Mouse (Mus musculus): ENCODE data around the gene Tpx2. TPM values are rescaled to one million over a fixed set of nuclear protein-coding genes. Genes with fewer than 3 reads are reported as not detected.

Tpx2 gene
- total RNA-seq, 4 experiments from 2014 or later, result 1.1 to 4.8 (median 3.1) TPM

DNA sequence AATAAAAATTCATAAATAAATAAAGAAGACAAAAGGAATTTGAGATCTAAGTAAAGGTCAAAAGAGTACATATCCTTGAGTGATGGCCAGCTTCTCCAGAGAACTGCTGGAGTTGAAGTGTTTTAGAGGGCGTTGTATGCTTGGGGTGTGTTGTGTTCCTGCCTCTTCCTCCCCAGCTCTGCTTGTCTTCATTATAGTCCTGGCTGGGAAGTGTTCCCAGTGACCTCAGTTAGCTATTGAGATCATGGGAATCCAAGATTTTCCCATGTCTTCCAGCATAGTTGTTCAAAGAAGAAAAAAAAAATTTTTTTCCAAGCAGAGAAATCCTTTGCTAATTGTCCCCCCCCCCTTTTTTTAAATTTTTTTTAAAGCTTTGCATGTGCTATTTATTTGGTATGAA, 14.1 kb downstream of the Tpx2 start:
- no peak for DNase-seq (ENCODE audit: low spot score in 2 of 2)

DNA sequence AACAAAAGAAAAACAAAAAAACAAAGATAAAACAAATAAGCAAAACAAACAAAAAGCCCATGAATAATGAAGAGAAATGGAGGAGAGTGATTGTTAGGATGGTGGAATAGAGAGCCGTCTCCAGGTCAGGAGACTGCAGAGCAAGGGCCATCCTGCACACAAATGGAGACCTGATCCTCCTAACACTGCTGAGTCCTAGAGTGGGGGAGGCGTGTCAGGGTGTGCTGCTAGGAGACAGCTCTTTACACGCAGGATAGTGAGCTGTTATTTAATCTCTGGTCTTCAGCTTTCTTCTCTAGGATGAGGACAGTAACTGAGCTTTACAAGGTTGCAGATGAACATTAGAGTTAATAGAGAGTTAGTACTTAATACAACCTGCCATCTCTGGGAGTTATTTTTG, 14.9 kb downstream of the Tpx2 start:
- peak; percentile 7 to 11 for DNase-seq (ENCODE audit: low spot score in 2 of 2)

DNA sequence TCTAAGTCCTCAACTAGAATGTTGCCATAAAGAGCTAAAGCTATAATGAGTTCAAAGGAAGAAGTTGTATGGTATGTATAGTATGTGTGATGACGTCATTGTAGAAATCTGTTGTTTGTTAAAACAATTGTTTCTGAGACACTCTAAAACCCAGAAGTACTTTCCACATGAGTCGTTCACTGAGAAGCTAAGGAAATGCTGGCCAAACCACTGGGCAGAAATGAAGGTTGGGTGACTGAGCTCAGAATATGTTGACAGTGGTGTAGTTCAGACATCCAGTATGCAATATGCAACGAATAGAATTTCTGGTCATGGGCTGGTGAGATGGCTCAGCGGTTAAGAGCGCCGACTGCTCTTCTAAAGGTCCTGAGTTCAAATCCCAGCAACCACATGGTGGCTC, 15.6 kb downstream of the Tpx2 start:
- no peak for DNase-seq (ENCODE audit: low spot score in 2 of 2)

DNA sequence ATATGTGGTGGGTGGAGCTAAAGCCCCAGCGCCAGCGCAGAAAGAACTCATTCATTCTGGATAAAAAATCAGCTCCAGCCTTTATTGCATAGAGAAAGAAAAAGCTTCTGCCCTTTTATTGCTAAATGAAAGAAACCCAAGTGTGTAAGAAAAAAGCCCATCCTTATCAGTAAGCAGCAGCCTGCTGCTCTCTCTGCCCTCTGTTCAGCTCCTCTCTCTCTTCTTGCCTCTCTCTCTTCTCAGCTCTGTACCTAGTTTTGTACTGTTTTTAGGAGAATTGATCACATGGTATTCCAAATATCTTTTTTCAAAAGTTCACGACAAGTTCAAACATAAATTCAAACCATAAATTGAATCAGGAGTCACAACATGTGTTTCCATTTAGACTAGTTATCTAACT, 30.5 kb downstream of the Tpx2 start:
- no peak for DNase-seq (ENCODE audit: low spot score in 2 of 2)

DNA sequence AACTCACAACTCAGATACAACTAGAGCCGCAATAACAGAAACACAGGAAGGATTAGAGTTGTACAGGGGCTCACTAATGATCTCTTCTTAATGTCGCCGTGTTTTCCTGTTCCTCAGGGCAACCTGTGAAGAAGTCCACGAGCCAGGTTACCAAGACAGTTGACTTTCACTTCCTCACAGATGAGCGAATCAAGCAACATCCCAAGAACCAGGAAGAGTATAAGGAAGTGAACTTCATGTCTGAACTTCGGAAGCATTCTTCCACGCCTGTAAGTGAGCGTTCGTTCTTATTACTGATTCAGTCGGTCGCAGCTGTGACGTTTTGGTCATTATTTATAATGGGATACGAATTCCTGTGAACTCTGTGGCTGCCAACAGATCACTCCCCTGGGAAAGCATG, 33.1 kb downstream of the Tpx2 start:
- DNase-seq (ENCODE audit: low spot score in 2 of 2), result no peak

DNA sequence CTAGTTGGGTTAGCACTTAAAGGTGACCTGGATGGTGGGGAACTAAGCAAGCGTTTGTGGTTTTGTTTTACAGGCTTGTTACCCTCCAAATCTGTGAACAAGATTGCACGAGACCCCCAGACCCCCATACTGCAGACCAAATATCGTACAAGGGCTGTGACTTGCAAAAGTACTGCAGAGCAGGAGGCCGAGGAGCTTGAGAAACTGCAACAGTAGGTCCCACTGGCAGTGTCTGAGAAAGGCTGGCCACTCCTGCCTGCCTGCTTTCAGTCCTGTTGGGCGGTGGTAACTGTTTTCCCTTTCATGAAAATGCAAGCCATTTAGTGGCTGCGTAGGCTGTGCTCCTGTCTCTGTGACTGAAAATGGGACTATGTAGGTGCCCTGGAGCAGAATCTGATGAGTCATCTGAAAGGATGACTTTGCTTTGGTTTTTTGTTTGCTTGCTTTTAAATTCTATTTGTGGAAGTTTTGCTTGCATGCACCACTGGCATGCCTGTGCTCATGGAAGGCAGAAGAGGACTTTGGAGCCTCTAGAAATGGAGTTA, 36.4 kb downstream of the Tpx2 start:
- no peak for DNase-seq (ENCODE audit: low spot score in 2 of 2)

DNA sequence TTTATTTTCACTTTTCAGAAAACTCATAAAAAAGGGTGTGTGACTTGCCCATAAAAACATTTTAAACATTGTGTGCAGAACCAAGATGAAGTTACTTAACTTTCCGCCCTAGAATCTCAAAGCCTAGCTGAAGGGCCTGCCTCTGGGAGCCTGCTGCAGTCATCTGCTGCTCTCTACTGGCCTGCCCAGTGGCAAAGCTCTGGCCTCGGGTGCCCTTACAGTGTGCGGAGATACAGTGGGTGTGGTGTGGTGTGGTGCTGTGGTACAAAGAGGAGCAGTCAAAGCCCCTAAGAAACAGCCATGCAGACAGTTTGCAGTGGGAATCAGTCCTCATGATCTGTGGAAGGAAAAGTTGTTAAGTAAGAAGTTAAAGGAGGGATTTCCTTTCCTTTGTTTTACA, 39.5 kb downstream of the Tpx2 start:
- DNase-seq (ENCODE audit: low spot score in 2 of 2), result no peak

DNA sequence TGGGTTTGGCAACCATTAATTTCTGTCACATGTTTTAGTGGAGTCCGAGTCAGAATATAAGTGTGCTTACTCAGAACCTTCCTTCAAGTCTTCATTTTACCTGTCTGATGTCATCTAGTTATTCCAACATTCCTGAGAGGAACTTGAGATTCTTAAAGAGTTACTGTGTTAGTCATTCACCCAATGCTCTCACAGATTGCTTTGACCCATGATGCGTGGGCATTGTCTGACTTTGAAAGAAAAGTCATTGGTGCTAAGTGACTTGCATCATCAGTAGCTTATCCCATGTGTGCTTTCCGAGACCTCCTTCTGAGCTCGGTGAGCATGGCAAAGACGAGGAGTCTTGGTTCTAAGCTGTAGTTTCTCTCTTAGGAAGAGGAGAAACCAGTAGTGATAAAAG, 41.0 kb downstream of the Tpx2 start:
- no peak for DNase-seq (ENCODE audit: low spot score in 2 of 2)

DNA sequence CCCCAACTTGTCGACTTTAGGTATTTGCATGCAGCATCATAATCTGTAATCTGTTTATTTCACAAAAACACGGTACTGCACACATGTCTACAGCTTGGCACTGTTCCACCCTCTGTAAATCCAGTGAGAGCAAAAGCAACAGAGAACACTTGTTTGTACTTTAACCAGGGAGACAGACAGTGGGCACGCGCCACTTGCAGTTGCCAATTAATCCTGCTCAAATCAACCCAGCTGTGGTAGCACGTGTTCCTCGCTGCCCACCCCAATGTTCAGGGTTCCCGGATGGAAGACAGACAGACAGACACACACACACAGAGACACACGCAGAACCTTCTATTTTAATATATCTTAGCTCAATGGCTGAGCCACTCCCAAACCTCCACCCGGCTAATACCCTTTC, 48.1 kb downstream of the Tpx2 start:
- DNase-seq (ENCODE audit: low spot score in 2 of 2), result no peak

DNA sequence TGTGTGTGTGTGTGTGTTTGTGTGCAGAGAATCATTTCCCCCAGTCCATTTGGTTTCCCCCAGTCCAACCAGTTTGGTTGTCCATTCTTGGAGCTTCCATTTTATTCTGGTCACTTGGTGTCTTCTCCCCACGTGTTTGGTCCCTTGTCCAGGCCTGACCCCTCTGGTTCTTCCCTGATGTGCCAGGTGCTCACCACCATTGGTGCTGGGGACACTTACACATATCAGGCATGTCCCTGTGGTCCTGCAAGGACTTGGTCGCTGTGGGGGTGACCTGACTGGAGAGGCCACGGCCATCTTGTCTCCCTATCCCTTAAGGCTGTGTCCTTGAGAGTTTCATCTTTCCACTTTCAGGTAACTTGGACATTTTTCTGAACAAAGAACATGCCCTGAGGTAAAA, 49.2 kb downstream of the Tpx2 start:
- no peak for DNase-seq (ENCODE audit: low spot score in 2 of 2)

DNA sequence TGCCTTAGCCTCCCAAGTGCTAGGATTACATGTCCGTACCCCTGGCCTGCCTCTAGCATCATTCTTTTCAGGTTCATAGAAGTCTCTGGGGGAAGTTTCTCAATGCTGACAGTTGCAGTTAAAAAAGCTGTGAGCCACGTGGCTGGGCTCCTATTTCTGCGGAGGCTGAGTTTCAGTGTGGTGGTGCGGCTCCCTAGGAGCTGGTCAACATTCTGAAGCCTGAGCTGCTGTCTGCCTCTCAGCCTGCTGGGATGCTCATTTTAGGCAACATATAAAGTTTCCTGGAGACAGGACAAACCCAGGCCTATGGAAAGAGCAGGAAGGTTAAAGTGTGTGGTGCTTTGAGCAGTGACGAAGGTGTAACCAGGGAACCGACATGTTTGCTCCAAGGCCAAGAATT, 51.2 kb downstream of the Tpx2 start:
- peak in 1 of 2 experiments; percentile 56 for DNase-seq (ENCODE audit: low spot score in 2 of 2)

DNA sequence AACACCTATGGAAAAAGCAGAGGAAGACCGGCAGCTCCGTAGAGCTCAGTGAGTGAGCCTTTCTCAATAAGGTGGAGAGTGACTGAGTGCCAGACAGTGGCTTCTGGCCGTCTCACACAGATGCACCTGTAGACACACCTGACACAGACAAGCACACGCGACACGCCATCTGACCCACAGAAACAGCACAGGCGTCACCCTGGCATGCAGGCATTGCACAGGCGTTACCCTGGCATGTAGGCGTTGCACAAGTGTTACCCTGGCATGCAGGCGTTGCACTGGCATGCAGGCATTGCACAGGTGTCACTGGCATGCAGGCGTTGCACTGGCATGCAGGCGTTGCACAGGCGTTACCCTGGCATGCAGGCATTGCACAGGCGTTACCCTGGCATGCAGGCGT, 53.5 kb downstream of the Tpx2 start:
- DNase-seq (ENCODE audit: low spot score in 2 of 2), result no peak

DNA sequence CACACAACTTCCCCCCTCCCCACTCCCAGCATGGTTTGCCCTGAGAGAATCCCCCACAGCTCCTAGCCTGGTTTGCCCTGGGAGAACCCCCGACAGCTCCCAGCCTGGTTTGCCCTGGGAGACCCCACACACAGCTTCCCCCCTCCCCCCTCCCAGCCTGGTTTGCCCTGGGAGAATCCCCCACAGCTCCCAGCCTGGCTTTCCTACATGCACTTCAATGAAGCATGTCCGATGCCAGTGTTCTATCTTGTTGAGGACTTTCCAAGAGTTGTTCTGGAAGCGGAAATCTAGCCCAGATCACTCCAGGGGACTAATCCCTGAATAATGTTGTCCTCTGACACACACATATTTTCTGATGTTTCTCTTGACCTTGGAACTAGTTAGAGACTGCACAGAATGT, 54.9 kb downstream of the Tpx2 start:
- DNase-seq (ENCODE audit: low spot score in 2 of 2), result no peak

DNA sequence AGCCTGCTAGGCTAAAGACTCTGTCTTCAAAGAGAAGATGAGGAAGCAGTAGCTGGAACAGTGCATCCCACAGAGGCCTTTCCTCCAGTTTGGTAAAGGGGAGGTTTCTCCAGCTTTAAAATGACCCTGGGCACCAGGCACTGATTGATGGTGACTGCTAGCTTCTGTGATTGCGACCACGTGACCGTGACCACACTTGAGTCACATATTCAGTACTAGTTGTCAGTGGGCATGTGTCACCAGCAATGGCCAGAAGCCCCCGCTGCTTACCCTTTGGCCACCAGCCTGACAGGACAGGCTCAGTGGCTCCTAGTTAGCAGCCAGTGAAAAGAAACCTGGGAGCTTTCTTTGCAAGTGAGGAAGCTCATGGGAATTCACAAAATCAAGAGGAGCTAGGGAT, 55.8 kb downstream of the Tpx2 start:
- no peak for DNase-seq (ENCODE audit: low spot score in 2 of 2)

DNA sequence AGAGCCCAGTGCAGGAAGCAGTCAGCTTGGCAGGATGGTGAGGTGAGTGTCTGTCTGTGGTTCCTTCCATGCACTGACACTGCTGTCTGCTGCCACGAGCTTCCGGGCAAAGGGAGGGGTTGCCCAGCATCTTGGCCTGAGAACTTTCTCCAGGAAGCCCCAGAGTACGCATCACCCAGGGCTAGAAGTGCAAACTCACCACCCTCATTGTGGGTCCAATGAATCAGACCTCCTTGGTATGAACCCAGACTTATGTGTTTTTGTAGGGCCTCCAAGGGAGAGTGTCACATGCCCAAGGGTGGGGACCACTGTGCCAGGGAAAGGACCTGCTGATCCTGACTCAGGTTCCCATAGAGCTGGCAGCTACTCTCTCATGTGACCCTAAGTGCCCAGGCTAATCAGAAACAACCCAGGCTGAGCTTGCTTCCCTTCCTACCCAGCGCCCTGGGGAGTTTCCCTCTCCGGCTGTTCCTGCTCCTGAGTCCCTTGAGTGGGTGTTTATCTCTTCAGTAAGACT, 56.4 kb downstream of the Tpx2 start:
- peak; percentile 72 to 81 for DNase-seq (ENCODE audit: low spot score in 2 of 2)

DNA sequence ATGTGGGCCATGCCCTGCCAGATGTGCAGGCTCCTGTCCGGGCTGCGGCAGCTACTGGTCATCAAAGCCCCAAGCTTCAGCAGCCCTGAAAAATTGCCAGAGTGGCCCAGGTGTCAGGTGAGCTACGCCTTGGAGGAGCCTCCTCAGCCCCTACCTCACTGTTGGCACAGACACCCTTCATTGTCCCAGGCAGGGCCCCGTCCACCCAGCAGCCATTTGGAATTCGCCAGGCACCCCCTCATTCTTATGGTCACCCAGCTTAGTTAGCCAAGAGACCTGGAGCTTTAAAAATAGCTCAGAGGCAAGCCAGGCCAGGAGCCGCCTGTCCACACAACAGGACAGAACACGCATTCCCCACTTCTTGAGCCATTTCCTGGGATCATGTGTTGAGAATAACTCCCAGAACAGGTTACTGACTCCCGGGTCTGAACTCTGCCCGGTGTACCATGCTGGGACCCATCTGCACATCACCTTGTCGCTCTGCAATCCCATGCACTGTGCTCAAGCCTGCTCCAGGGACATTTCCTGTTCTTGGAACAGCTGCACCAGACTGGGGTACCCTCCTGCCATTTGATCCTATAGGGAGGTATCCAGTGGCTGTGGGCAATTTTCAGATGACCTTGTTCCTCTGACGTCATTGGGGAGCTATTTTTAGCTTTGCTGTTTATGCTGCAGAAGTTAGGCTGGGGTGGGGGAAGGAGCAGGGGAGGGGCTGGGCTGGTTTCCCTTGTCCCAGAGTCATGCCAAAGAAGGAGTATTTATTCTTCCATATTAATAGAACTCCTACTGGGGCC, 57.5 kb downstream of the Tpx2 start:
- DNase-seq (ENCODE audit: low spot score in 2 of 2), result peak in 1 of 2 experiments; percentile 66

DNA sequence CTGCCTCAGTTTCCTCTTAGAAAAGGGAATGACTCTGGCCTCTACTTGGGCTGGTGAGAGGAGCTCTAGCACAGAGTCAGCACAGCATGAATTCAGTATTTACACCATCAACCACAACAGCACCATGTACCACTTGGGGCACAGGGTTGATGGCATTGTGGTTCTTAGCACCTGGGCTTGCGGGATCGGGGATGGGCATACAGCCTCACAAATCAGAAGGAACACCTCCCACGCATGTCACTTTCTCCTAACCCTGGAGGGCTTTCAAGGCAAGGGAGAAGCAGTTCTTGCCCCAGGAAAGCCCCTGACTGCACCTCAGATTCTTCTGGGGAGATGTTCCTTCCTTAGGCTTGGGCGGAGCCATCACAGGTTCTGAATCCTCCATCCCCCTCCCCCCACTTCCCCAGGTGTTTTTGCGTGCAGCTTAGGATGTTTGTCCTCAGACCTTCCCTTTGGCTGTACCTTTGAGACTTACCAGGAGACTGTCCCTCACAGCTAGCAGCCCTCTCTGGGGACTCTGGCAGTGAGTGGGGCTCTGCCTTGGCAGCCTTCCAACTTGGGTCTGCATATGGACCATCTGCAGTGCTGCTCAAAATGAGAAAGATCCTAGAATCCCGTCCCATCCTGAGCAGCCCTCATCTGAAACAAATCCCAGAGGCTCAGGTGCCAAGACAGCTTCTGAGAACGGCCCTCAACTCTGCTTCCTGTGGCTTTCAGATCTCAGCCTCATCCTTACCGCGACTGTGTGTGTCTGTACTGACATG, 58.7 kb downstream of the Tpx2 start:
- DNase-seq (ENCODE audit: low spot score in 2 of 2), result no peak

DNA sequence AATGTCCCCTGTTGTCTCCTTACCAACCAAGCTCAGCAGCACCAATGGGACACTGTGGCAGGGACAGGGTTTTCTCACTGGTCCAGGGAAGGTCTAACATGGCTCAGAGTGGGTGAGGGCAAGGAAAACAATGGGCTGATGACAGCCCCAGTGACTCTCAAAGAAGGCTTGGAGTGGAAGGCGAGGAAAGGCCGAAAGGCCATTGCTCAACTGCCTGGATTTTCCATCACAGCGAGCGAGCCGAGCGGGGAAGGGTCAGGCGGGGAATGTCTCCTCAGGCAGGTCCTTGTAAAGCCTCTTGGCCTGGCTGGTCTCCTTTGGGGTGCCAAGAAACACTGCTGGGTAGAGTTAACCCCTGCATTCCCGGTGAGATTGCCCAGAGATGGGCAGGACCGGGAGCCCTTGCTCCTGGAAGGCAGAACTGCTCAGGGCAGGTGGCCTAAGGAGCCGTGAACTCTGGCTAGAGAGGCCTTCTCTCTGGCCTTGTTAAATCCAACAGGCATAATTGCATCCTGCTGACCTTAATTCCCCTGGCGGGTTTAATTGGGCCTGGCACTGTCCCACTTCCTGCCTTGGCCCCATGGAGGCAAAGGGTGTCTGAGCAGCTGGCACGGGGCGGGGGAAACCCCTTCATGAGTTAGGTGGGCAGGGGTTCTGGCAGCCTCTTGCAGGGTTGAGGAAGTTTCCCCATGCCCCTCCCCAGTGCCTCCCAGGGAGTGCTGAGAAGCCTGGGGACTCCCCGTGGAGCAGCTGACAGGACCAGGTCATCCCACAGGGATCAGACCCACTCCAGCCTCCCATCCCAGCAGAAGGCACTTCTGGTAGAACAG, 59.6 kb downstream of the Tpx2 start:
- DNase-seq (ENCODE audit: low spot score in 2 of 2), result no peak

DNA sequence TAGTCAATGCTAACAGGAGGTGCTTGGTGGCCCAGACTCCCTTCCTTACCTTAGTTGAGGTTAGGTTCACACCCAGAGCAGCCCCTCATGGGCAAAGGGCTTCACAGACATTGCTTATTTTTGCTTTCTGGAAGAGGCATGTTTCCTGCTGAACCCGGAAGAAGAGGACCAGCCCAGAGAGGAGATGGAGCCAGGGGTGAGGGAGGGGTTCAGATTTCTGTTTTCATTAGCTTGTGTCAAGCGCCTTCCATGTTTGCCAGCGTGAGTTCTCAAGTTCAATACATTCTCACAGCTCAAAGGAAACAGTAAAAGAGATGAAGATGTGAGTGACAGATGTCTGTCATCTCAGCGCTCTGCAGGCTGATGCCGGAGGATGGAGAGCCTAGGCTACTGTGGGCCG, 62.1 kb downstream of the Tpx2 start:
- no peak for DNase-seq (ENCODE audit: low spot score in 2 of 2)

DNA sequence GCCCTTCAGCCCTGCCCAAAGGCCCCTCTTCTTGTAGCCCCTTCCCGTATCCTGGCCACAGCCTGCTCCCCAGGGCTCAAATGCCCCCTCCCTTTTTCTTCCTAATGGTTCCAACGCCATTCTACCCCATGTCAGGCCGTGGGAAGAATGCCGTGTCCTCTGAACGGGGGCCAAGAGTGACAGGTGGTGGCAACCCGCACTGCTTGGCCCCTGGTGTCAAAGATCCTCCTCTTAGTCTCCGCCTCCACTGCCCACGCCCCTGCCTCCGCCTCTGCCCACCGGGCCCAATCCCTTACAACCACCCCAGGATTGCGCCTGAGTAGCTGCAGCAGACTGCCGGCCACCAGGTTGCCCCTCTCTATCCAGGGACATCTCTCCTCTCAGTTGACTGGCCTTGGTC, 63.3 kb downstream of the Tpx2 start, which contains the start of gene Mylk2:
Gene Mylk2 (plus strand): TSS at position 322 of the 400 bp plus-strand sequence.
- peak; percentile 90 to 92 for DNase-seq (ENCODE audit: low spot score in 2 of 2)

DNA sequence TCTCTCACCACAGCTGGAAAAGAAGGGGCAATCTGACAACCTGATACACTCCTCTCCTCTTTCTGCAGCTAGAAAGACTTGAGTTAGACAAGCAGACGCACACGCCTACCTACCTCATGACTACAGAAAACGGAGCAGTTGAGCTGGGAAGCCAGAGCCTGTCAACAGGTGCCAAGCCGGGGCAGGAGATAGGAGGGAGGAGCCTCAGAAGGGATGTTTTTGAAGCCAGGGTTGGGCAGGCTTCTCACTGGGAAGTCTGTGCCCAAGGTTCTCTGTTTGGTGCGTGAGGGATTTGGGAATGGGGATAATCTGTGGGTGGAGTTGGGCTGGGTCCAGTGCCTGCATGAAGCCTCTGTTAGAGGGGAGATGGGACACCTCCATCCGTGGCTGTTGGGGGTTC, 63.7 kb downstream of the Tpx2 start:
- peak in 1 of 2 experiments; percentile 67 for DNase-seq (ENCODE audit: low spot score in 2 of 2)
